Mouse (Mus musculus) G1E (cell line): ENCODE measurements around the gene Neurl4. TPM values are rescaled to one million over a fixed set of nuclear protein-coding genes. Genes with fewer than 3 reads are reported as not detected.
"Not testable (repeated sequence)": the region's sequence is repeated elsewhere in the genome, so short reads cannot be mapped to it uniquely, and the experiment has no call there.

ENCODE experiments used
- ATAC-seq: 2 replicates; pipeline ENCODE4 v1.8.0; 2016; ENCODE audit warnings: mild to moderate bottlenecking; ENCODE audit not compliant: insufficient number of reproducible peaks, poor library complexity, low FRiP score, severe bottlenecking; ENCODE audit errors: extremely low read depth
- DNase-seq: peaks from one replicate; pipeline ENCODE4 v3.0.0; 2012; ENCODE audit warnings: low spot score
- H3K27me3 ChIP-seq: 2 replicates; pipeline ENCODE4 v1.6.1; 2012; ENCODE audit warnings: mild to moderate bottlenecking, low read length, inconsistent platforms; ENCODE audit not compliant: insufficient read depth
- H3K36me3 ChIP-seq: replicated peaks from 2 replicates; pipeline ENCODE3; 2012; ENCODE audit warnings: mild to moderate bottlenecking, inconsistent platforms
- H3K4me1 ChIP-seq: 2 replicates; pipeline ENCODE4 v1.6.1; 2012; ENCODE audit warnings: low read depth, low read length, inconsistent platforms, mixed read lengths; ENCODE audit not compliant: insufficient read depth
- H3K4me3 ChIP-seq: 2 replicates; pipeline ENCODE4 v1.5.1; 2012; ENCODE audit warnings: low read depth, mild to moderate bottlenecking, inconsistent platforms, low read length, moderate library complexity, mixed read lengths
- H3K9me3 ChIP-seq: replicated peaks from 2 replicates; pipeline ENCODE4 v1.6.1; 2012; ENCODE audit warnings: inconsistent platforms
- CTCF ChIP-seq: IDR thresholded peaks from 2 replicates; pipeline ENCODE4 v1.5.1; 2012; ENCODE audit warnings: low read depth, low read length, inconsistent platforms, mixed read lengths
- GATA1 ChIP-seq: IDR thresholded peaks from 2 replicates; pipeline ENCODE4 v1.6.1; 2012; ENCODE audit warnings: borderline replicate concordance, low read length, inconsistent platforms, mixed read lengths
- GATA2 ChIP-seq: IDR thresholded peaks from 2 replicates; pipeline ENCODE4 v1.6.1; 2012; ENCODE audit warnings: low read depth, low read length, inconsistent platforms, borderline replicate concordance
- POLR2AphosphoS5 ChIP-seq: IDR thresholded peaks from 2 replicates; pipeline ENCODE4 v1.6.1; 2012; ENCODE audit warnings: low read depth, low read length, inconsistent platforms; ENCODE audit not compliant: insufficient replicate concordance
- TAL1 ChIP-seq: conservative IDR thresholded peaks from 2 replicates; pipeline ENCODE4 v1.6.1; 2012; ENCODE audit warnings: low read depth, low read length, inconsistent platforms, mixed read lengths
- polyA plus RNA-seq: library from polyadenylated mRNA; stranded (reverse); fragments of >175 nt; gene quantifications from 2 replicates; pipeline ENCODE4 v1.2.3, GENCODE M21; 2012
- total RNA-seq, 2 experiments: library from RNA; stranded (forward) in 1 of 2; stranded (reverse) in 1 of 2; fragments of 200-1000 nt in 1 of 2; fragments of >200 nt in 1 of 2; fragmentation: Nextera tagmentation in 1 of 2; gene quantifications; 2 replicates each; pipeline ENCODE4 v1.2.3; 2014 to 2017

The Neurl4 gene
- total and polyA plus RNA-seq, 3 experiments, result 25.7 to 87.0 (median 27.2) TPM

- H3K4me3 ChIP-seq, result peak overlapping the region; percentile 91
- ATAC-seq, result peak; percentile 29; the same call in 1 of the 2 replicates
Observed at GRCm38 (mm10) chr11:69915667-69916627, 15.1 kb downstream of the Neurl4 start.

GRCm38 (mm10) chr11:69916652-69917378 lies 15.9 kb downstream of the Neurl4 start:
- H3K36me3 ChIP-seq, result peaks cover 84% of the 10 kb centered on the region
- DNase-seq, H3K27me3 ChIP-seq, ATAC-seq, H3K9me3 ChIP-seq: not testable (repeated sequence)
- peak overlapping the region; percentile 91; the same call in 1 of the 2 replicates for H3K4me3 ChIP-seq
- peaks cover 68% of the 10 kb centered on the region for H3K4me1 ChIP-seq

More at GRCm38 (mm10) chr11:69915667-69916627, 15.1 kb downstream of the Neurl4 start:
- Histone ChIP-seq H3K4me1 (peaks cover 75% of the 10 kb centered on the region), H3K27me3 (no peaks in the 10 kb centered on the region), H3K36me3 (peaks cover 92% of the 10 kb centered on the region), H3K9me3 (no peaks in the 10 kb centered on the region)
- TF ChIP-seq GATA1, result no peak
- TF ChIP-seq CTCF, result 0 out of 2 replicates have a peak, but pooled peaks have one; percentile 19
- peak; percentile 96 for TF ChIP-seq TAL1
- peak; percentile 87; the same call in 1 of the 2 replicates for TF ChIP-seq POLR2AphosphoS5
- no peak for TF ChIP-seq GATA2
- peak; percentile 64 for DNase-seq

GRCm38 (mm10) chr11:69917379-69917948 lies 16.6 kb downstream of the Neurl4 start:
- DNase-seq (no peak), ATAC-seq (no peak)
- TF ChIP-seq TAL1 (no peak), GATA2 (no peak), POLR2AphosphoS5 (no peak), CTCF (no peak), GATA1 (no peak)
- peak overlapping the region; percentile 55; the same call in 1 of the 2 replicates for H3K4me3 ChIP-seq
- peaks cover 77% of the 10 kb centered on the region for H3K36me3 ChIP-seq
- H3K9me3 ChIP-seq, result no peaks in the 10 kb centered on the region
- no peaks in the 10 kb centered on the region for H3K27me3 ChIP-seq
- H3K4me1 ChIP-seq, result peaks cover 66% of the 10 kb centered on the region

GRCm38 (mm10) chr11:69918118-69918517 lies 17.2 kb downstream of the Neurl4 start:
- Histone ChIP-seq H3K4me1 (peaks cover 66% of the 10 kb centered on the region), H3K36me3 (peaks cover 71% of the 10 kb centered on the region), H3K4me3 (peak overlapping the region; percentile 96; the same call in 1 of the 2 replicates), H3K9me3 (no peaks in the 10 kb centered on the region), H3K27me3 (no peaks in the 10 kb centered on the region)
- DNase-seq, result no peak
- ATAC-seq, result no peak
- TF ChIP-seq POLR2AphosphoS5 (peak; percentile 46; the same call in 1 of the 2 replicates), CTCF (no peak)

- no peak for TF ChIP-seq GATA2
- no peak for TF ChIP-seq GATA1
- TF ChIP-seq POLR2AphosphoS5, result no peak
- no peak for TF ChIP-seq CTCF
- no peak for TF ChIP-seq TAL1
- Histone ChIP-seq H3K4me1 (peaks cover 66% of the 10 kb centered on the region), H3K9me3 (no peaks in the 10 kb centered on the region), H3K4me3 (peak overlapping the region; percentile 96), H3K36me3 (peaks cover 64% of the 10 kb centered on the region), H3K27me3 (no peaks in the 10 kb centered on the region)
- DNase-seq (no peak), ATAC-seq (no peak)
Observed at GRCm38 (mm10) chr11:69919053-69919452, 18.2 kb downstream of the Neurl4 start.

GRCm38 (mm10) chr11:69919661-69920265 lies 18.9 kb downstream of the Neurl4 start:
- TF ChIP-seq POLR2AphosphoS5 (no peak), GATA2 (no peak), CTCF (no peak), GATA1 (no peak), TAL1 (no peak)
- ATAC-seq, result no peak; the same call in 1 of the 2 replicates
- Histone ChIP-seq H3K4me3 (peak overlapping the region; percentile 96), H3K4me1 (peaks cover 61% of the 10 kb centered on the region), H3K9me3 (no peaks in the 10 kb centered on the region), H3K36me3 (peaks cover 57% of the 10 kb centered on the region), H3K27me3 (no peaks in the 10 kb centered on the region)
- peak; percentile 76 for DNase-seq
